Mouse (Mus musculus): ENCODE results near the gene Meig1. TPM values are rescaled to one million over a fixed set of nuclear protein-coding genes. Genes with fewer than 3 reads are reported as not detected.

Gene Meig1
- polyA plus RNA-seq, 1 experiment from 2014 or later: 30.4 TPM

DNA sequence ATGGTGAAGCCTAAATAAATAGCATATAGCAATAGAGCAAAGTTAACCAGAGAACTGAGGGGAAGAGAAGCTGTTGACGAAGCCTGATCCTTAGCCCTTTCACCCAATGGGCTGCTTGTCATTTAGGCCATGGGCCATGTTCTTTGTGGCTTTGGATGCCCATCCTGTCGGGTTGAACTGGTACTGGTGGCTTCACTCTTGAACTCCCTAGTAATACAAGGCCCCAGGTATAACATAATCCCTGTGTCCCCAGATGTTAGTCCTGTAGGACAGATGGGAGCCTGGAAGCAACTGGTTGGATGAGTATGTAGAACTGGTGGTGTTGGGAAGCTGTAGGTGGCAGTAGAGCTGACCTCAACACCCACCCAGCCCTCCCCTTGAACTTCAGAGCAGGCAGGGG lies 30.5 kb downstream of the Meig1 start:
- Histone ChIP-seq H3K4me2 (ENCODE audit: low read depth, low read length) (no peak overlapping the region), H3K27ac (ENCODE audit: low read length) (no peak overlapping the region), H3K4me3 (ENCODE audit: low read length) (no peak overlapping the region), H3K36me3 (ENCODE audit: control insufficient read depth, insufficient read depth, low read length) (no peaks in the 10 kb centered on the region), H3K4me1 (replicated peaks; ENCODE audit: control insufficient read depth, insufficient read depth, low read length) (no peaks in the 10 kb centered on the region), H3K9ac (ENCODE audit: low read length) (no peak overlapping the region), H3K27me3 (ENCODE audit: control insufficient read depth, insufficient read depth, low read depth, low read length) (no peaks in the 10 kb centered on the region), H3K9me3 (ENCODE audit: control insufficient read depth, low read length) (no peaks in the 10 kb centered on the region)
- no peak for ATAC-seq (ENCODE audit: low read depth)
- 77% methylated on average over 2 of the region's 2 CpGs for WGBS

DNA sequence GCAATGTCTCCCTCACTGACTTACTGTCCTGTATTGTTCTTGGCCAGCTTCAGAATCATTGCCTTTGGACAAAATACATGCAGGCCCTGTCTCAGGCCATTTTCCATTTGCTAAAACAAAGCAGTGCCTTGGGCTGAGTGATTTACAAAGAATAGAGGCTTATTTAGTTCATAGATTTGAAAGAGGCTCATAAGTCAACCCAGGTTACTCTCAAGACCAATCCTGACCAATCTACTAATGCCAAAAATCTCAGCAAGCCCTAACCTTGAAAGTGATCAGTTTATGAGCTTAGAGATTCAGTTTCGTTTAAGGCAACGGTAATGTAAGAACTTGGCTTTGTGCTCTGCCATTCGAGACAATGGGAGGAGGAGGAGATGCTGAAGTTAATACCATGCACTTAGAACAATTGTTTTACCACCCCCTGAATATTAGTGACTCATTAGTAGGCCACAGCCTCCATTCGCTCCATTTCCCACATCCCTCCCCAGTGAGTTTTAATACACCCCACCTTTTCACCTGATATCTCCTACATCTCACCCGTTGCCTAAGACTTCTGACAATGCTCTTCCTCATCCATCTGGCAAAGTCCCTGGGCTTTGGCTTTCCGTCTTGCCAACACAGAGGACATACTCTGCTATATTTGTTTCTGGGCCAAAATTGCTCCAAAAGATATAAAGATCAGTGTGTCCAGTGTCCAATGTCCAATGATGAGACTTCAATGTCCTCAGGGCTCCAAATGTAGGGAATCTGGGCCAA lies 35.2 kb downstream of the Meig1 start:
- H3K27ac ChIP-seq (ENCODE audit: low read length): no peak overlapping the region
- H3K4me1 ChIP-seq (replicated peaks; ENCODE audit: control insufficient read depth, insufficient read depth, low read length): no peaks in the 10 kb centered on the region
- H3K9ac ChIP-seq (ENCODE audit: low read length): no peak overlapping the region
- H3K36me3 ChIP-seq (ENCODE audit: control insufficient read depth, insufficient read depth, low read length): no peaks in the 10 kb centered on the region
- H3K4me3 ChIP-seq (ENCODE audit: low read length): no peak overlapping the region
- H3K4me2 ChIP-seq (ENCODE audit: low read depth, low read length): no peak overlapping the region
- no peaks in the 10 kb centered on the region for H3K27me3 ChIP-seq (ENCODE audit: control insufficient read depth, insufficient read depth, low read depth, low read length)
- ATAC-seq (ENCODE audit: low read depth): no peak
- no peaks in the 10 kb centered on the region for H3K9me3 ChIP-seq (ENCODE audit: control insufficient read depth, low read length)
- WGBS: 71% methylated on average over 6 of the region's 6 CpGs

DNA sequence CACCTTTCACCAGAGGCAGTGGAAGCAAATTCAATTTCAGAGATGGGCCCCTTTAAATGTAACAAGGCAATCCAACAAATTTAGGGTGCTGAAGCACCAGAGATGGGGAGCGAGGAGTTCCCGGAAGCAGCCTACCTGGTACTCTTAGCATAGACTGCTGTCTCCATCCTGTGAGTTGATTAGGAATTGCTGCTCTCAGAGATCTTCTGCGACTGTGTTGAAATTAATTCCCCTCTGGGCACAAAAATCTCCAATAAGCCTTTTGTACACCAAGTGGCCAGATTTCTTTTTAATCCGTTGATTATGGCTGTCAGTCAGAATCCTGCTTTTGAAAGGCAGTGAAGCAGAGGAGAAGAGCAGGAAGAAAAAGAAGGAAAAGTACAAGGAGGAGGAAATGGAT lies 57.3 kb downstream of the Meig1 start:
- Histone ChIP-seq H3K4me3 (ENCODE audit: low read length) (no peak overlapping the region), H3K4me1 (replicated peaks; ENCODE audit: control insufficient read depth, insufficient read depth, low read length) (no peaks in the 10 kb centered on the region), H3K27me3 (ENCODE audit: control insufficient read depth, insufficient read depth, low read depth, low read length) (no peaks in the 10 kb centered on the region), H3K27ac (ENCODE audit: low read length) (no peak overlapping the region), H3K9me3 (ENCODE audit: control insufficient read depth, low read length) (no peaks in the 10 kb centered on the region), H3K9ac (ENCODE audit: low read length) (no peak overlapping the region), H3K36me3 (ENCODE audit: control insufficient read depth, insufficient read depth, low read length) (no peaks in the 10 kb centered on the region), H3K4me2 (ENCODE audit: low read depth, low read length) (no peak overlapping the region)
- WGBS: 61% methylated on average over 4 of the region's 4 CpGs
- ATAC-seq (ENCODE audit: low read depth): no peak

DNA sequence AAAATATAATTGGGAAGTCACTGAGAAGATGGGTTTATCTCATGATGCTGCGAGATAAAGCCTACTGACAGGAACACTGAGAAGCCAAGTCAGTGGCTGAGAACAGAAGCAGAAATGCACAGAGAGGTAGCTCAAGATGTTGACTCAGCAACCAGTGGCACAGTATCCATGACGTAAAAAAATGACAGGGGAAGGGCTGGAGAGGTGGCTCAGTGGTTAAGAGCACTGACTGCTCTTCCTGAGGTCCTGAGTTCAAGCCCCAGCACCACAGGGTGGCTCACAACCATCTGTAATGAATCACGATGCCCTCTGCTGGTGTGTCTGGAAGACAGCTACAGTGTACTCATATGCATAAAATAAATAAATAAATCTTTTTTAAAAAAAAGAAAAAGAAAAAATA lies 61.4 kb downstream of the Meig1 start:
- WGBS: 65% methylated on average over 3 of the region's 3 CpGs
- Histone ChIP-seq H3K9me3 (ENCODE audit: control insufficient read depth, low read length) (no peaks in the 10 kb centered on the region), H3K4me1 (replicated peaks; ENCODE audit: control insufficient read depth, insufficient read depth, low read length) (no peaks in the 10 kb centered on the region), H3K4me2 (ENCODE audit: low read depth, low read length) (no peak overlapping the region), H3K27me3 (ENCODE audit: control insufficient read depth, insufficient read depth, low read depth, low read length) (no peaks in the 10 kb centered on the region), H3K36me3 (ENCODE audit: control insufficient read depth, insufficient read depth, low read length) (no peaks in the 10 kb centered on the region), H3K9ac (ENCODE audit: low read length) (no peak overlapping the region), H3K4me3 (ENCODE audit: low read length) (no peak overlapping the region), H3K27ac (ENCODE audit: low read length) (no peak overlapping the region)
- ATAC-seq (ENCODE audit: low read depth): no peak

Other genes starting within 250 kb of the Meig1 start
- gene Nmt2, start 138.4 kb downstream of the Meig1 start, polyA plus RNA-seq (2015; fragmentation: Nextera tagmentation; extraction: Ambion mirVana): 38.8 and 42.5 TPM in 2 replicates
- 16.2 and 17.6 TPM in 2 replicates for gene Rpp38, start 90.0 kb downstream of the Meig1 start, polyA plus RNA-seq (2015; fragmentation: Nextera tagmentation; extraction: Ambion mirVana)
- 1.3 and 2.3 TPM in 2 replicates for gene Acbd7, start 86.5 kb downstream of the Meig1 start, polyA plus RNA-seq (2015; fragmentation: Nextera tagmentation; extraction: Ambion mirVana)
- gene Olah, start 25.4 kb downstream of the Meig1 start, polyA plus RNA-seq (2015; fragmentation: Nextera tagmentation; extraction: Ambion mirVana): not detected in 2 replicates
- gene Dclre1c, start 1.5 kb upstream of the Meig1 start, polyA plus RNA-seq (2015; fragmentation: Nextera tagmentation; extraction: Ambion mirVana): 6.6 and 7.3 TPM in 2 replicates
- gene Suv39h2, start 52.4 kb upstream of the Meig1 start, polyA plus RNA-seq (2015; fragmentation: Nextera tagmentation; extraction: Ambion mirVana): 10.8 and 13.5 TPM in 2 replicates
- 5.1 and 5.2 TPM in 2 replicates for gene Gm45902, start 90.1 kb upstream of the Meig1 start, polyA plus RNA-seq (2015; fragmentation: Nextera tagmentation; extraction: Ambion mirVana)
- gene Hspa14, start 90.2 kb upstream of the Meig1 start, polyA plus RNA-seq (2015; fragmentation: Nextera tagmentation; extraction: Ambion mirVana): 98.6 and 107 TPM in 2 replicates
- 0.18 and 0.25 TPM in 2 replicates for gene Cdnf, start 90.4 kb upstream of the Meig1 start, polyA plus RNA-seq (2015; fragmentation: Nextera tagmentation; extraction: Ambion mirVana)
- 29.7 and 33.3 TPM in 2 replicates for gene Fam107b, start 147.8 kb upstream of the Meig1 start, polyA plus RNA-seq (2015; fragmentation: Nextera tagmentation; extraction: Ambion mirVana)